Mouse (Mus musculus) stomach, embryonic 14.5 days (tissue): ENCODE data around the gene Rif1. TPM values are rescaled to one million over a fixed set of nuclear protein-coding genes. Genes with fewer than 3 reads are reported as not detected.
"Not testable (repeated sequence)": the region's sequence is repeated elsewhere in the genome, so short reads cannot be mapped to it uniquely, and the experiment has no call there.

Experiments used
- ATAC-seq: fragments of 200-750 bp; cut with Nextera tagmentation; 2 replicates; pipeline ENCODE4 v1.8.0; 2017; ENCODE audit warnings: low read depth, moderate TSS enrichment; ENCODE audit not compliant: insufficient number of reproducible peaks, insufficient read depth, low FRiP score
- H3K27ac ChIP-seq: fragments of 300-500 bp; sonication (generic); 2 replicates; pipeline ENCODE4 v1.5.1; 2014; ENCODE audit warnings: mild to moderate bottlenecking, low read length, moderate library complexity, mixed read lengths
- H3K27me3 ChIP-seq: fragments of 300-500 bp; sonication (generic); 2 replicates; pipeline ENCODE4 v1.6.1; 2014; ENCODE audit warnings: low read length, control low read depth, mixed read lengths; ENCODE audit not compliant: control insufficient read depth, insufficient read depth
- H3K36me3 ChIP-seq: fragments of 300-500 bp; sonication (generic); 2 replicates; pipeline ENCODE4 v1.6.1; 2014; ENCODE audit warnings: mild to moderate bottlenecking, control low read depth, low read length, moderate library complexity, mixed read lengths; ENCODE audit not compliant: control insufficient read depth, insufficient read depth
- H3K4me1 ChIP-seq: fragments of 300-500 bp; sonication (generic); 2 replicates; pipeline ENCODE4 v1.6.1; 2014; ENCODE audit warnings: low read length, control low read depth, mixed read lengths; ENCODE audit not compliant: control insufficient read depth, insufficient read depth
- H3K4me2 ChIP-seq: fragments of 300-500 bp; sonication (generic); replicated peaks from 2 replicates; pipeline ENCODE4 v1.6.1; 2014; ENCODE audit warnings: low read depth, low read length, control low read depth
- H3K4me3 ChIP-seq: fragments of 300-500 bp; sonication (generic); 2 replicates; pipeline ENCODE4 v1.5.1; 2014; ENCODE audit warnings: low read depth, low read length, control low read depth
- H3K9ac ChIP-seq: fragments of 300-500 bp; sonication (generic); replicated peaks from 2 replicates; pipeline ENCODE4 v1.6.1; 2014; ENCODE audit warnings: low read depth, mild to moderate bottlenecking, control low read depth, low read length, moderate library complexity, mixed read lengths
- H3K9me3 ChIP-seq: fragments of 300-500 bp; sonication (generic); 2 replicates; pipeline ENCODE4 v1.6.1; 2016; ENCODE audit warnings: low read depth, low read length, control low read depth; ENCODE audit not compliant: control insufficient read depth
- WGBS: fragments of 180-500 bp; shearing (Covaris S2); extraction: QIAGEN DNeasy Blood & Tissue Kit; methylation state at CpG from one replicate; pipeline ENCODE4 v1.1.7; 2014; 5-methylcytosine and 5-hydroxymethylcytosine counted together
- polyA plus RNA-seq: library from polyadenylated mRNA; unstranded; fragments of >200 nt; fragmentation: Nextera tagmentation; extraction: Ambion mirVana; gene quantifications from 2 replicates; pipeline ENCODE4 v1.2.1, GENCODE M21; 2014

The Rif1 gene
- polyA plus RNA-seq, 1 experiment from 2014 or later: 41.7 TPM

DNA sequence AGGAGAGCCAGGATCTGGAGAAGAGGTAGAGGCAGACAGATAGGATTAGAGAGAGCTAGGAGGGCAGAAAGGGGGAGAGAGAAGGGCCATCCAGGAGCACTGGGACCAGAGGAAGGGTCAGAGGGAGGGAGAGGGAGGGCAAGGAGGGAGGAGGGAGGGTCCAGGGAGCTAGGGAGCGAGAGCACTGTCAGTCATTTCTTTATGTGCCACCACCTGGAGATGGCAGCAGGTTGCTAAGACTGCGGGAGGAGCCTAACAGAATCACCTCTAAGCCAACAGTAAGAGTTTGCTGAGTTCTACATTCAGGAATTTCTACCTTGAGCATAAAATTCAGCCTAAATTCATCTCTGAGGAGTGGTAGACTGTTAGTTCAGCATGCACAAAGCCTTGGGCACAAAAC lies 6.0 kb downstream of the Rif1 start:
- peaks cover 48% of the 10 kb centered on the region for H3K36me3 ChIP-seq
- H3K9ac ChIP-seq: no peak overlapping the region
- no peaks in the 10 kb centered on the region for H3K9me3 ChIP-seq
- H3K4me2 ChIP-seq: no peak overlapping the region
- no peak overlapping the region for H3K27ac ChIP-seq
- 76% methylated on average over 2 of the region's 2 CpGs for WGBS
- H3K4me3 ChIP-seq: no peak overlapping the region
- no peaks in the 10 kb centered on the region for H3K27me3 ChIP-seq
- no peak for ATAC-seq
- peaks cover 8% of the 10 kb centered on the region; the same call in 1 of the 2 replicates for H3K4me1 ChIP-seq

DNA sequence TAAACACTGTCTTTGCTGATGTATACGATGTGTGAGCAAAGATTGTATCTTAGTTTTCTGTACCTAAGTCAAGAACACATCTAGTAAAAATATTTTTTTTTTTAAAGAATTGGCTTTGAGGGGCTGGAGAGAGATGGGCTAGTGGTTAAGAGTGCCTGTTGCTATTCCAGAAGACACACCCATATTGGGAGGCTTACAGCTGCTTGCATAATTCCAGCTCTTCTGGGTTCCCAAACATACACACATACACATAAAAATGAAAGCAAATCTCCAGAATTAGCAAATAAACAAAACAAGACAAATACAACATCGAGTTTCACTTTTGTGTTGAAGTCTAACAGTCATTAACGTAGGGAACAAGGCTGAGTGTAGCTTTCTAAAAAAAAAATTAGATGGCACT lies 11.4 kb downstream of the Rif1 start:
- Histone ChIP-seq H3K36me3 (peaks cover 48% of the 10 kb centered on the region), H3K4me2 (no peak overlapping the region), H3K27me3 (no peaks in the 10 kb centered on the region), H3K9me3 (no peaks in the 10 kb centered on the region), H3K4me1 (no peaks in the 10 kb centered on the region), H3K27ac (no peak overlapping the region), H3K4me3 (no peak overlapping the region), H3K9ac (no peak overlapping the region)
- ATAC-seq: no peak
- WGBS: 90% methylated on average over 3 of the region's 3 CpGs

DNA sequence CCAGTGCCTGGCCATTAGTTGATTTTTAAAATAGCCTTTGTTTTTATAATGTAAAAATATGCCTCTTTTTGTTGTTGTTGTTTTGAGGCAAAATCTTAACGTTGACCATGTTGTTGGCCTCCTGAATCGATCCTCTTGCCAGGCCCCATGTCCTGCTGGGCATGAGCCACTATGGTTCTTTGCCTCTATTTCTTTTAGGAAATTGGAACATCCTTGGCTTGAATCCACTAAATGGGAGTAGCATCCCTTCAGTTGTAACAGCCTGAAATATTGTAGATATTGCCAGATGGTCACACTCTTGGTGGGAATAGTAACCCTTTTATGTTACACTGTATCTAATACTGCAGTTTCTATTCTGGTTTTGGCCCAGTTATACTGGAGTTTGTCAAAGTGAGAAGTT lies 11.9 kb downstream of the Rif1 start:
- H3K4me1 ChIP-seq: no peaks in the 10 kb centered on the region
- 91% methylated on average over 2 of the region's 2 CpGs for WGBS
- ATAC-seq: no peak
- H3K36me3 ChIP-seq: peaks cover 53% of the 10 kb centered on the region
- H3K27ac ChIP-seq: no peak overlapping the region
- no peaks in the 10 kb centered on the region for H3K27me3 ChIP-seq
- no peak overlapping the region for H3K4me3 ChIP-seq
- no peak overlapping the region for H3K4me2 ChIP-seq
- H3K9ac ChIP-seq: no peak overlapping the region
- no peaks in the 10 kb centered on the region for H3K9me3 ChIP-seq

- Histone ChIP-seq H3K4me2 (no peak overlapping the region), H3K27me3 (no peaks in the 10 kb centered on the region), H3K4me1 (no peaks in the 10 kb centered on the region), H3K9me3 (no peaks in the 10 kb centered on the region), H3K27ac (no peak overlapping the region), H3K4me3 (no peak overlapping the region), H3K36me3 (peaks cover 76% of the 10 kb centered on the region), H3K9ac (no peak overlapping the region)
- no peak for ATAC-seq
- WGBS: 94% methylated on average over 1 of the region's 1 CpGs
Observed at GRCm38 (mm10) chr2:52114086-52114485, 41.5 kb downstream of the Rif1 start.

DNA sequence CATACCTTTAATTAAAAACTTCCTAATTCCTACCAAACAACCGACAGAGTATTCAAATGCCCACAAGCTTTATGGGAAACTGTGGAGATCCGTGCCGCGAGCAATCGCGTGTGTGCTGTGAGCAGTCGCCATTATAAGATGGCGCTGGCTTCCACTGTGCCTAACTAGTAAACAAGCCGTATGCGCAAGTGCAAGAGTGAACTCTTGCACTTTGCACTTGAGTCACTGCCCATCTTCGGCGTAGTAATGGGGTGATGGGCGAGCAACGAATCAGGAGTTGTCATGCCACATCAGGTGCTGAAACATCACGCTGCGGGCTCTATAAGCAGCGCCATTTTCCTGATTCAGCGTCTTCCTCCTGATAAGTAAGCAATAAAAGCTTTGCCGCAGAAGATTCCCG lies 58.7 kb downstream of the Rif1 start:
- not testable (repeated sequence) for H3K9ac ChIP-seq, H3K4me3 ChIP-seq, H3K36me3 ChIP-seq, H3K4me2 ChIP-seq, H3K27me3 ChIP-seq, H3K4me1 ChIP-seq, H3K9me3 ChIP-seq, H3K27ac ChIP-seq, ATAC-seq
- WGBS: 96% methylated on average over 20 of the region's 20 CpGs

- ATAC-seq: no peak
- no peak overlapping the region for H3K9ac ChIP-seq
- no peaks in the 10 kb centered on the region for H3K27me3 ChIP-seq
- 90% methylated on average over 2 of the region's 2 CpGs for WGBS
- H3K4me1 ChIP-seq: no peaks in the 10 kb centered on the region
- no peaks in the 10 kb centered on the region; the same call in 1 of the 2 replicates for H3K36me3 ChIP-seq
- no peak overlapping the region for H3K4me2 ChIP-seq
- no peaks in the 10 kb centered on the region for H3K9me3 ChIP-seq
- no peak overlapping the region for H3K4me3 ChIP-seq
- no peak overlapping the region for H3K27ac ChIP-seq
Observed at GRCm38 (mm10) chr2:52133351-52133750, 60.7 kb downstream of the Rif1 start.

- H3K4me1 ChIP-seq: no peaks in the 10 kb centered on the region
- H3K36me3 ChIP-seq: no peaks in the 10 kb centered on the region
- H3K4me2 ChIP-seq: no peak overlapping the region
- no peaks in the 10 kb centered on the region for H3K9me3 ChIP-seq
- H3K27ac ChIP-seq: no peak overlapping the region
- no peak overlapping the region for H3K4me3 ChIP-seq
- no peak overlapping the region for H3K9ac ChIP-seq
- 81% methylated on average over 3 of the region's 3 CpGs for WGBS
- no peak for ATAC-seq
- H3K27me3 ChIP-seq: no peaks in the 10 kb centered on the region
Observed at GRCm38 (mm10) chr2:52153064-52153463, 80.4 kb downstream of the Rif1 start.

DNA sequence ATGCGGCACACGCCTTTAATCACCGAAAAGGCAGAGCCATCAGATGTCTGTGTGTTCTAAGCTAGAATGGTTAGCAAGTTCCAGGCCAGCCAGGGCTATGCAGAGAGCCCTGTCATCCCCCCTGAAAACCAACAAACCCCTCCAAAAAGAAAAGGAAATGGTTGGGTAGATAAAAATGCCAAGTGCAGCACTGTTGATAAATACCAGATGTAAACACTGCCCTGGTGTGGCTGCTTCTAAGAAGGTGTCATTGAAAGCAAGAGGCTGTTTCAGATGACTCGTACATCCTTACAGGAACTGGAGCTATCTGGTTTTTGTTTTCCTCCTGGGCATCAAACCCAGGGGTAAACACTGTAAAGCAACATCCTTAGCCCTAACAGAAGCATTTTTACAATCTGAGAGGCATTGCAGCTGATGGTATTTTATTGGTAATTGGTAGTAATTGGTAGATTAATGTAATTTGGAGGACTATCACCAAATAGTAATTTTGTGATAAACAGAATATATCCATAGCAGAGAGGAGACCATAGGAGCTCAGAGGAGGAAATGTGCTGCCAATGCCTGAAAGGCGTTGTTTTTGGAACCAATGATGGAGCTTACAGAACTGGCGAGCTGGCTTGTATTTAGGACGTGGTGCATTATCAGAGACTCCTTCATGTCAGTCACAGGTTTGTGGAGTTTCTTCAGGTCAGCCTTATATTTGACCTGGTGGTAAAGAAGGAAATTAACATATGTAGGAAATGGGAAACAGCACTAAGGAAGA lies 96.8 kb downstream of the Rif1 start:
- no peak overlapping the region for H3K27ac ChIP-seq
- ATAC-seq: no peak

More for the DNA sequence above, 96.8 kb downstream of the Rif1 start:
- no peaks in the 10 kb centered on the region for H3K4me1 ChIP-seq
- no peak overlapping the region for H3K4me2 ChIP-seq
- H3K4me3 ChIP-seq: no peak overlapping the region
- H3K9ac ChIP-seq: no peak overlapping the region
- WGBS: 74% methylated on average over 7 of the region's 7 CpGs
- no peaks in the 10 kb centered on the region for H3K9me3 ChIP-seq
- no peaks in the 10 kb centered on the region for H3K36me3 ChIP-seq
- H3K27me3 ChIP-seq: no peaks in the 10 kb centered on the region
